Mouse (Mus musculus): ENCODE measurements around the gene H3f3a. TPM values are rescaled to one million over a fixed set of nuclear protein-coding genes. Genes with fewer than 3 reads are reported as not detected.

H3f3a gene
- total and polyA plus RNA-seq, 3 experiments = 258 to 430 (median 405) TPM

DNA sequence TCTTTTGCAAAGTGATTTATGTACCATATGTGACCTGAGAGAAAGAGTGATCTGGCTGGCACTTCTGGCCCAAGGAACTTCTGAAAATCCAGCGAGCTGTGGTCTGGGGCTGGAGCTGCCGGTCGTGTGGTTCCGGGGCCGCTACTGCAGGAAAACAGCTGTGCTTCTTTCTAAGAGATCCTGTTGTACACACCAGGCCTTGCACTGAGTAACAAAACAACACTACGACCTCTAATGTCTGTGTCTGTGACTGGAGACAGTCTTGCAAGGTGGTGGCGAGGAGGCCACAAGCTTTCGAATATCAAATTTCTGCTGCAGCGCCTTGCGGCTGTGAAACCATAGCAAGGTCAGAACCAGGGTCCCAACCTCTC lies 36.5 kb downstream of the H3f3a start:
- no peak for DNase-seq
- Histone ChIP-seq H3K79me2 (replicated peaks; ENCODE audit: control insufficient read depth, insufficient read depth, low read length) (no peaks in the 10 kb centered on the region), H3K27ac (peak overlapping the region; percentile 94), H3K27me3 (ENCODE audit: control insufficient read depth, insufficient read depth, low read length) (no peaks in the 10 kb centered on the region), H3K36me3 (ENCODE audit: control insufficient read depth, insufficient read depth, low read length) (no peaks in the 10 kb centered on the region), H3K9ac (ENCODE audit: low read depth, low read length) (peak overlapping the region; percentile 79), H3K4me3 (peak overlapping the region; percentile 62), H3K4me1 (ENCODE audit: control insufficient read depth, insufficient read depth, low read length) (peaks cover 2% of the 10 kb centered on the region; the same call in 1 of the 2 replicates)
- TF ChIP-seq POLR2A (IDR thresholded peaks at IDR 0.05; ENCODE audit: insufficient read depth, low read depth, low read length) (no peak; the same call in 1 of the 2 replicates), CTCF (IDR thresholded peaks at IDR 0.05) (no peak), EP300 (IDR thresholded peaks at IDR 0.05; ENCODE audit: insufficient read depth, low read depth, low read length) (no peak)
- WGBS = 8% methylated on average over 10 of the region's 10 CpGs
- intact Hi-C loops (cut with DNase I) = loop anchor here (2.0 kb wide), 1 partner anchor 74 kb away; the partner anchor contains the start of gene Sde2

GRCm38 (mm10) chr1:180776494-180776893 lies 37.2 kb downstream of the H3f3a start:
- peaks cover 2% of the 10 kb centered on the region; the same call in 1 of the 2 replicates for H3K4me1 ChIP-seq (ENCODE audit: control insufficient read depth, insufficient read depth, low read length)
- no peak overlapping the region for H3K9ac ChIP-seq (ENCODE audit: low read depth, low read length)
- intact Hi-C loops (cut with DNase I) = loop anchor here (2.0 kb wide), 1 partner anchor 74 kb away; the partner anchor contains the start of gene Sde2
- no peaks in the 10 kb centered on the region for H3K36me3 ChIP-seq (ENCODE audit: control insufficient read depth, insufficient read depth, low read length)
- TF ChIP-seq EP300 (IDR thresholded peaks at IDR 0.05; ENCODE audit: insufficient read depth, low read depth, low read length) (no peak), CTCF (IDR thresholded peaks at IDR 0.05) (no peak), POLR2A (IDR thresholded peaks at IDR 0.05; ENCODE audit: insufficient read depth, low read depth, low read length) (no peak)
- H3K79me2 ChIP-seq (replicated peaks; ENCODE audit: control insufficient read depth, insufficient read depth, low read length) = no peaks in the 10 kb centered on the region
- no peak for DNase-seq
- WGBS = 79% methylated on average over 6 of the region's 6 CpGs
- no peak overlapping the region for H3K27ac ChIP-seq
- no peaks in the 10 kb centered on the region for H3K27me3 ChIP-seq (ENCODE audit: control insufficient read depth, insufficient read depth, low read length)
- H3K4me3 ChIP-seq = no peak overlapping the region

GRCm38 (mm10) chr1:180775849-180776493 lies 37.8 kb downstream of the H3f3a start:
- 42% methylated on average over 6 of the region's 6 CpGs for WGBS
- Histone ChIP-seq H3K9ac (ENCODE audit: low read depth, low read length) (no peak overlapping the region), H3K27me3 (ENCODE audit: control insufficient read depth, insufficient read depth, low read length) (no peaks in the 10 kb centered on the region), H3K27ac (no peak overlapping the region), H3K79me2 (replicated peaks; ENCODE audit: control insufficient read depth, insufficient read depth, low read length) (no peaks in the 10 kb centered on the region), H3K4me1 (ENCODE audit: control insufficient read depth, insufficient read depth, low read length) (peaks cover 2% of the 10 kb centered on the region; the same call in 1 of the 2 replicates), H3K36me3 (ENCODE audit: control insufficient read depth, insufficient read depth, low read length) (no peaks in the 10 kb centered on the region), H3K4me3 (no peak overlapping the region)
- intact Hi-C loops (cut with DNase I) = loop anchor here (2.0 kb wide), 1 partner anchor 75 kb away; the partner anchor contains the start of gene Sde2
- DNase-seq = no peak
- TF ChIP-seq POLR2A (IDR thresholded peaks at IDR 0.05; ENCODE audit: insufficient read depth, low read depth, low read length) (no peak), EP300 (IDR thresholded peaks at IDR 0.05; ENCODE audit: insufficient read depth, low read depth, low read length) (no peak), CTCF (IDR thresholded peaks at IDR 0.05) (no peak)

DNA sequence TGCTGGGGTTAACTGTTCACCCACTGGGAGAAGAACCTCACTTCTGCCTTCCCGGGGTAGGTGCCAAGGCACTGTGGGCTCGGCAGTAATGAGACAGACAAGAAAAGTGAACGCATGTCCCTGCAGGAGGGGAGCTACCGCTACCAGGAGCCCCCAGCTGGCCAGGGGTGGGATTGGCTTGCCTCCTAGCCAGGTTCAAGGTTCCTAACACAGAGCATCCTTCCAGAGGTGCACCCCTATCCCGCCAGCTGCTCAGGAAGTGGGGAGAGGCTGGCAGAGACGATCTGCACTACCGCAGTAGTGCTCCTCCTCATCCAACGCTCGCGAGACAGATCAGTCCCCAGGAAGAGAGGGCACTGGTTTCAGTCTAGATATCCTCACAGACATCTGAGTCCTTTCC lies 38.4 kb downstream of the H3f3a start:
- no peaks in the 10 kb centered on the region for H3K79me2 ChIP-seq (replicated peaks; ENCODE audit: control insufficient read depth, insufficient read depth, low read length)
- no peak overlapping the region for H3K27ac ChIP-seq
- intact Hi-C loops (cut with DNase I) = no loop called here
- peaks cover 2% of the 10 kb centered on the region; the same call in 1 of the 2 replicates for H3K4me1 ChIP-seq (ENCODE audit: control insufficient read depth, insufficient read depth, low read length)
- no peaks in the 10 kb centered on the region for H3K36me3 ChIP-seq (ENCODE audit: control insufficient read depth, insufficient read depth, low read length)
- no peak for TF ChIP-seq POLR2A (IDR thresholded peaks at IDR 0.05; ENCODE audit: insufficient read depth, low read depth, low read length)
- TF ChIP-seq CTCF (IDR thresholded peaks at IDR 0.05) = no peak
- TF ChIP-seq EP300 (IDR thresholded peaks at IDR 0.05; ENCODE audit: insufficient read depth, low read depth, low read length) = no peak
- WGBS = 79% methylated on average over 10 of the region's 10 CpGs
- H3K4me3 ChIP-seq = no peak overlapping the region
- H3K27me3 ChIP-seq (ENCODE audit: control insufficient read depth, insufficient read depth, low read length) = no peaks in the 10 kb centered on the region
- no peak for DNase-seq
- no peak overlapping the region for H3K9ac ChIP-seq (ENCODE audit: low read depth, low read length)

- DNase-seq = no peak
- Histone ChIP-seq H3K79me2 (replicated peaks; ENCODE audit: control insufficient read depth, insufficient read depth, low read length) (no peaks in the 10 kb centered on the region), H3K27me3 (ENCODE audit: control insufficient read depth, insufficient read depth, low read length) (no peaks in the 10 kb centered on the region), H3K4me3 (no peak overlapping the region), H3K4me1 (ENCODE audit: control insufficient read depth, insufficient read depth, low read length) (peaks cover 2% of the 10 kb centered on the region; the same call in 1 of the 2 replicates), H3K9ac (ENCODE audit: low read depth, low read length) (no peak overlapping the region), H3K27ac (no peak overlapping the region), H3K36me3 (ENCODE audit: control insufficient read depth, insufficient read depth, low read length) (no peaks in the 10 kb centered on the region)
- no peak for TF ChIP-seq EP300 (IDR thresholded peaks at IDR 0.05; ENCODE audit: insufficient read depth, low read depth, low read length)
- peak; percentile 67 for TF ChIP-seq CTCF (IDR thresholded peaks at IDR 0.05)
- WGBS = 68% methylated on average over 3 of the region's 3 CpGs
- intact Hi-C loops (cut with DNase I) = no loop called here
Observed at GRCm38 (mm10) chr1:180774664-180775063, 39.1 kb downstream of the H3f3a start.

- no peak for DNase-seq
- peaks cover 2% of the 10 kb centered on the region; the same call in 1 of the 2 replicates for H3K4me1 ChIP-seq (ENCODE audit: control insufficient read depth, insufficient read depth, low read length)
- 94% methylated on average over 3 of the region's 3 CpGs for WGBS
- no peaks in the 10 kb centered on the region for H3K27me3 ChIP-seq (ENCODE audit: control insufficient read depth, insufficient read depth, low read length)
- H3K9ac ChIP-seq (ENCODE audit: low read depth, low read length) = no peak overlapping the region
- no peaks in the 10 kb centered on the region for H3K36me3 ChIP-seq (ENCODE audit: control insufficient read depth, insufficient read depth, low read length)
- H3K27ac ChIP-seq = no peak overlapping the region
- no peak overlapping the region for H3K4me3 ChIP-seq
- intact Hi-C loops (cut with DNase I) = no loop called here
- TF ChIP-seq POLR2A (IDR thresholded peaks at IDR 0.05; ENCODE audit: insufficient read depth, low read depth, low read length) = no peak
- TF ChIP-seq CTCF (IDR thresholded peaks at IDR 0.05) = no peak
- TF ChIP-seq EP300 (IDR thresholded peaks at IDR 0.05; ENCODE audit: insufficient read depth, low read depth, low read length) = no peak
- no peaks in the 10 kb centered on the region for H3K79me2 ChIP-seq (replicated peaks; ENCODE audit: control insufficient read depth, insufficient read depth, low read length)
Observed at GRCm38 (mm10) chr1:180772291-180772690, 41.5 kb downstream of the H3f3a start.
